Mouse (Mus musculus): ENCODE measurements around the gene Itfg2. TPM values are rescaled to one million over a fixed set of nuclear protein-coding genes. Genes with fewer than 3 reads are reported as not detected.

The Itfg2 gene
- total and polyA plus RNA-seq, 3 experiments = 8.0 to 45.1 (median 17.9) TPM

GRCm38 (mm10) chr6:128411115-128411514, 13.6 kb downstream of the Itfg2 start:
- Histone ChIP-seq H3K9ac (ENCODE audit: insufficient read depth, low read depth) (no peak overlapping the region), H3K4me2 (ENCODE audit: insufficient read depth, low read depth, poor library complexity, severe bottlenecking) (no peak overlapping the region), H3K9me3 (replicated peaks; ENCODE audit: low read length) (no peaks in the 10 kb centered on the region), H3K4me3 (replicated peaks in 1 of 3; ENCODE audit: low read depth in 2 of 3, low read length in 2 of 3, poor library complexity in 1 of 3) (no peak overlapping the region), H3K27ac (ENCODE audit: insufficient read depth, low read depth) (no peak overlapping the region), H3K27me3 (replicated peaks) (no peaks in the 10 kb centered on the region), H3K79me2 (replicated peaks; ENCODE audit: control insufficient read depth, extremely low read depth, insufficient read depth, poor library complexity, severe bottlenecking) (peaks cover 2% of the 10 kb centered on the region; the same call in 1 of the 2 replicates), H3K4me1 (ENCODE audit: control insufficient read depth in 1 of 2, insufficient read depth in 2 of 2) (peaks cover 5% of the 10 kb centered on the region in 2 experiments), H3K36me3 (replicated peaks in 1 of 2; ENCODE audit: control insufficient read depth in 1 of 2, insufficient read depth in 1 of 2, low read length in 1 of 2) (peaks cover 62 to 92% of the 10 kb centered on the region in 2 experiments)
- dilution Hi-C loops (cut with MboI; ENCODE audit: extremely low pct_ligation_motif_present, extremely low pct_unique_long_range_greater_than_20kb, low sequenced_read_pairs) (no loop called here), in situ Hi-C loops (cut with MboI; ENCODE audit: low pct_ligation_motif_present, low pct_unique_long_range_greater_than_20kb, low sequenced_read_pairs) (loop anchor here (5.0 kb wide), 1 partner anchor 49 kb away; the partner anchor contains the start of genes Foxm1 and Rhno1)
- TF ChIP-seq IRF4 (IDR thresholded peaks at IDR 0.05; ENCODE audit: low read depth, low read length) = no peak
- TF ChIP-seq CTCF (conservative IDR thresholded peaks at IDR 0.05 in 1 of 2, IDR thresholded peaks at IDR 0.05 in 1 of 2; ENCODE audit: low read depth in 2 of 2, low read length in 2 of 2) = peak; percentile 89 to 95
- TF ChIP-seq SMC3 (IDR thresholded peaks at IDR 0.05; ENCODE audit: low read depth, low read length) = peak; percentile 68
- TF ChIP-seq KAT2A (IDR thresholded peaks at IDR 0.05; ENCODE audit: insufficient replicate concordance, low read length) = no peak
- TF ChIP-seq SIN3A (IDR thresholded peaks at IDR 0.05; ENCODE audit: low read length) = no peak
- peak; percentile 82 for TF ChIP-seq RAD21 (IDR thresholded peaks at IDR 0.05; ENCODE audit: low read depth, low read length)
- peak; percentile 62 for DNase-seq (ENCODE audit: extremely low read depth)

- H3K4me2 ChIP-seq (ENCODE audit: insufficient read depth, low read depth, poor library complexity, severe bottlenecking) = no peak overlapping the region
- H3K4me3 ChIP-seq (replicated peaks in 1 of 3; ENCODE audit: low read depth in 2 of 3, low read length in 2 of 3, poor library complexity in 1 of 3) = no peak overlapping the region
- no peak for DNase-seq (ENCODE audit: extremely low read depth)
- no peaks in the 10 kb centered on the region for H3K27me3 ChIP-seq (replicated peaks)
- no peak for TF ChIP-seq USF2 (conservative IDR thresholded peaks at IDR 0.05; ENCODE audit: low read depth, low read length)
- TF ChIP-seq CHD1 (IDR thresholded peaks at IDR 0.05; ENCODE audit: low read depth, low read length) = no peak
- TF ChIP-seq CHD2 (IDR thresholded peaks at IDR 0.05; ENCODE audit: low read length) = no peak
- no peak for TF ChIP-seq USF1 (IDR thresholded peaks at IDR 0.05; ENCODE audit: low read depth, low read length)
- TF ChIP-seq JUND (conservative IDR thresholded peaks at IDR 0.05; ENCODE audit: low read depth, low read length) = no peak
- no peak for TF ChIP-seq JUN (IDR thresholded peaks at IDR 0.05; ENCODE audit: insufficient read depth, low read depth, low read length)
- no peak for TF ChIP-seq ZKSCAN1 (IDR thresholded peaks at IDR 0.05; ENCODE audit: borderline replicate concordance, low read depth, low read length)
- TF ChIP-seq MAX (IDR thresholded peaks at IDR 0.05; ENCODE audit: low read length) = no peak
- TF ChIP-seq CTCF (conservative IDR thresholded peaks at IDR 0.05 in 1 of 2, IDR thresholded peaks at IDR 0.05 in 1 of 2; ENCODE audit: low read depth in 2 of 2, low read length in 2 of 2) = no peak
- no peak for TF ChIP-seq UBTF (IDR thresholded peaks at IDR 0.05; ENCODE audit: low read depth, low read length)
- no peak for TF ChIP-seq ZNF384 (IDR thresholded peaks at IDR 0.05; ENCODE audit: low read depth, low read length)
- TF ChIP-seq TCF12 (IDR thresholded peaks at IDR 0.05; ENCODE audit: low read depth, low read length) = no peak
- H3K9me3 ChIP-seq (replicated peaks; ENCODE audit: low read length) = no peaks in the 10 kb centered on the region
- no peaks in the 10 kb centered on the region for H3K79me2 ChIP-seq (replicated peaks; ENCODE audit: control insufficient read depth, extremely low read depth, insufficient read depth, poor library complexity, severe bottlenecking)
- peaks cover 58 to 91% of the 10 kb centered on the region in 2 experiments for H3K36me3 ChIP-seq (replicated peaks in 1 of 2; ENCODE audit: control insufficient read depth in 1 of 2, insufficient read depth in 1 of 2, low read length in 1 of 2)
- no peak overlapping the region for H3K9ac ChIP-seq (ENCODE audit: insufficient read depth, low read depth)
- dilution Hi-C loops (cut with MboI; ENCODE audit: extremely low pct_ligation_motif_present, extremely low pct_unique_long_range_greater_than_20kb, low sequenced_read_pairs) (no loop called here), in situ Hi-C loops (cut with MboI; ENCODE audit: low pct_ligation_motif_present, low pct_unique_long_range_greater_than_20kb, low sequenced_read_pairs) (loop anchor here (5.0 kb wide), 1 partner anchor 48 kb away; the partner anchor contains the start of genes Foxm1 and Rhno1)
- no peaks in the 10 kb centered on the region for H3K4me1 ChIP-seq (ENCODE audit: control insufficient read depth in 1 of 2, insufficient read depth in 2 of 2)
- no peak overlapping the region for H3K27ac ChIP-seq (ENCODE audit: insufficient read depth, low read depth)
These were observed 14.4 kb downstream of the Itfg2 start for GRCm38 (mm10) chr6:128410305-128410704.
